Mouse (Mus musculus): ENCODE measurements around the gene Tango6.

Gene Tango6

DNA sequence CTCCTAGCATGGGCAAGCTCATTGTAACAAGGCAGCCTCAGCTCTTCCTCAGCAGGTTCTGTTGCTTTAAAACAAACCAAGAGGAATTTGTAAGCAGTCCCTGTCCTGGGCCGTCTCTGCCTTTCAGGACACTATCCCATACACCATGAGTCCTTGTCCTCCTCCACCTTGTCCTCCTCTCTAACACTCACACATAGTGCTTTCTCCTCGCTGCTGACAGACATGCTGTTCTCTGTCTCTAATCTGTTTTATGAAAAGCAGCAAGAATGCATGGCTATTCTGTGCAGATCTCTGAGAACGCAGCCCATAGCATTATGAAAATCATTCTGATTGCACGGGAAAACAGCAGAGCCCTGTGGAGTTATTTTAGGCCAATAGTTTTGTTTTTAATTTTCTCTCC lies 78.4 kb downstream of the Tango6 start:
- no peak for DNase-seq (ENCODE audit: low read depth, low spot score)

DNA sequence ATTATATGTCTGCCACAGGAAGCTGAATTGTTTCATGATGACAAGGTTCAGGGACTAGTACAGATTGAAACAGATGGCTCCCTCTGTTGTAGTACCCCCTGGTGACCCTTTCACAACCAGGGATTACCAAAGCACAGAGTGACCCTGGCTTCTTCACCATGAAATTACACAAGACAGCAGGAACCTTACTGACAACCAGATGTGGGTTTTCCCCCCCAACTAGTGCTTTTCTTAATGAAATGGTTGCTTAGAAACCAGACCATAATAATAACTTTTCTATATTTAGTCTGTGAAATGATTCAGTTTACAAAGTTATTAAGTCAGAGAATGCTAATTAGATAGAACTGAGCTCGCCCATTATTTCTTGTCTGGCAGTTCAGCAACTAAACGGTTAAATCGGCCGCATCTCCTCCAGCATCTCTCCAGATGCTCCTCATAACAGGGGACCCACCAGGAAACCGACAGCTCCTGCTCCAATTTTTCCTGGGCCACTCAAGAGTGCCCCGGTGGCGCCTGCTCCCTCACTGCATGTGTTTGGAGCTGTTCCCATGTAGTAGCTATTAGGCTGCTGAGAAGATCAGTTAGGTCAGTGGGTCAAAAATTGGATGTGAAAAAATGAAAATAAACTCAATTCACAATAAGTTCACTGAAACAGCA lies 79.1 kb downstream of the Tango6 start:
- no peak for DNase-seq (ENCODE audit: low read depth, low spot score)

DNA sequence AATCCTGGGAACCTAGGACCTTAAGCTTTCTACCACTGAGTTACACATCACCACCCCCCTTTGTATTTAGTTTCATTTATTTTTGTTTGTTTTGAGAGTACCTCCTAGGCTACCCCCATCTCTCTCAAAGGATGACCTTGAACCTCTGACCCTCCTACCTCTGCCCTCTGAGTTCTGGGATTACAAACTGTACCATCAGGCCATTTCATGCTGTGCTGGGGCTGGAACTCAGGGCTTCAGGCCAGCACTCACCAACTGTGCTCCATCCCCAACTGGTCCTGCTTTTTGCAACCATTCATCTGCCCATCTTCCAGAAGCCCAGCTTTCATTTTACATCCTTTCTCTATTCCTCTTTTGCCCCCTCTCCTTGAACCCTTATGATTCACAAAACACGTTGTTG lies 81.7 kb downstream of the Tango6 start:
- no peak for DNase-seq (ENCODE audit: low read depth, low spot score)

DNA sequence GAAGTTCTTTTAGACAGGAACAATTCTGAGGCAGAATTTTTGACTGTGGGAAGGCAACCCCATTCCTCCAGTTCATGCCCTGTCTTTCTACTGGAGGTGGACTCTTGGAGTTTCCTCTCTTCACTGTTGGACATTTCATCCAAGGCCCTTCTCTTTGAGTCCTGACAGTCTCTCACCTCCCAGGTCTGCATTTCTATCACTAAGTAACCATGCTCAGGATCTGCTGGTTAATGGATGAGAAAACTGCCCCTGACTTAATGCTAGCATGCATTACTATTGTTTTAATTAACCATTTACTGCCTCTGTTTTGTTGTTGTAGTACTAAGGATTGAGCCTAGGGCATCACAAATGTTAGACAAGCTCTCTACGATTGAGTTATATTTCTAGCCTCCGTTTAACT lies 82.7 kb downstream of the Tango6 start:
- no peak for DNase-seq (ENCODE audit: low read depth, low spot score)

DNA sequence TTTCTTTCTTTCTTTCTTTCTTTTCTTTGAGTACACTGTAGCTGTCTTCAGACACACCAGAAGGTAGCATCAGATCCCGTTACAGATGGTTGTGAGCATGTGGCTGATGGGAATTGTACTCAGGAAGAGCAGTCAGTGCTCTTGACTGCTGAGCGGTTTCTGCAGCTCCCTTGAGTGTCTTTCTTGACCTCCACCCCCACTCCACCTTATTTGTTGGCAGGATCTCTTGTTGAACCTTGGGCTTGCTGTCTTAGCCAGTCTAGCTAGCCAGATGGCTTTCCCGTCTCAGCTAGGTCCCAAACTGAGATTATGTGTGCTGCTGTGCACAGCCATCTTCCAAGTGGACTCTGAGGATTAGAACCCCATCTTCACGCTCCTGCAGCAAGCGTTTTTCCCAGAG lies 83.9 kb downstream of the Tango6 start:
- no peak for DNase-seq (ENCODE audit: low read depth, low spot score)

DNA sequence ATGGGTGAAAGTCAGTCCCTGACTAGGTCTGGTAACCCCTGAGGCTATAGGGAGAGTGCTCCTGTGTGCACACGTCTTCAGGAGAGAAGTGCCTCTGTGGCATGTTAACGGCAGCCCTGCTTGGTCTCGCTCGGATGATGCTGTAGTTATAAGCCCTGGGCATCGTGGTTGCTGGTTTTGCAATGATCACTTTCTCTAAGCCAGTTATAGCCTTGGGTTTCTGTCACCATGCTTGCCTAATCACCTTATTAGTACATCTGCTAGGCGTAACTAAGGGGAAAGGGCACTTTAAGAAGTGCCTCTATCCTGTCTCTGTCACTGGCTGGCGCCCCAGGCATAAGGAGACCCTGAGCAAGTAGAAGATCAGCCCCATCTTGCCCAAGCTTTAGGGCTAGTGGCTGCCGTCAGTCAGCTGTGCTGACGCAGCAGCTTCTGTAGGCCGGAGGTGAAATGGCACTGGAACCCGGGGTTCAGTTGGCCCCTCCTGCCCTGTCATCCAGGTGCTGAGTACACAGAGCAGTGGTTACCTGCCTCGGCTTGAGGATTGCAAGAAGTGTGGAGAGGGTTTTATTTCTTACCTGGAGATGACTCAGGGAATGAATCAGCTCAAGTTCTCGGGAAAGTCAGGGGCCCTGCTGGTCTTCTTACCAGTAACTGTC lies 86.4 kb downstream of the Tango6 start:
- no peak for DNase-seq (ENCODE audit: low read depth, low spot score)

DNA sequence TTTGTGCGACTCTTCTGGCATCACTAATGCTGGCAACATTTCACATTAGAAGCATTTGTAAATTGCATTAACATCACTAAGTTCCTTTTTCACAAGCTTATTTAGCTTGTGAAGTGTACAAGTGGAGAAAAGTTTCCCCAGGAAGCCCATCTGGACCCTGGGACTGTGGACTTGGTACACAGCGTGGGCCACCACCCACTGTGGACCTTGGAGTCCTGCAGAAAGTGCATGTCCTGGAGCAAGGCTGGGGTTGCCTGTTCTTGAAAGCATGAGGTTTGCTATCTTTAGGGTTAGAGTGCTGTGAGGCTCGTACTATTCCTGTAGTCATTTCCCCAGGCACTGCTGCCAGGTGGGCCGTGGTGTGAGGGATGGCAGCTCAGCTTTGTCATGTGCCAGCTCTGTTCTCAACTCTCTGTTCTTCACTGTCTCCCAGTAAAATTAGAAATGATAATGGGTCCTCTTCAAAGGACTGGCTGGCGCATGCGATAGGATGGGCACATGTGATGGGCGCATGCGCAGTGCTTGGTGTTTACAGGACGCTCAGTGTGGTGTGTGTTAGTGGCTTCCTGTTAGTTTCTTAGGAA lies 87.8 kb downstream of the Tango6 start:
- DNase-seq (ENCODE audit: low read depth, low spot score), result no peak

DNA sequence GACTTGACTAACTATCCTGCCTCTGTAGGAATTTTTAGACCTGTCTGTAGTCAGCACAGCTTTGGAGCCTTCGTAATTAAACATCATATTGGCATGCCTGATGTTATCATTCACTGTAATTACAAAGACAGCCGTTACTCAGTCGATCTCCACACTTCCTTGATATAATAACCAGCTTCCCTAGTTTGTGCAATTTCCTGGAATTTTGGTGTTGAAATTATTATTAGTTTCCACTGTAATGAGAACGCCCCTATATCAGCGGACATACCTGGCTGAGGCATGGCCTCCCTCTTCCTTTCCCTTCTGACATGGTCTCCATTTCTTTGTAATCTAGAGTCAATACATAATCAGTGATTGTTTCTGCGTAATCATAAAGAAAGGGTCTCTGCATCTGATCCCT lies 89.2 kb downstream of the Tango6 start:
- DNase-seq (ENCODE audit: low read depth, low spot score), result no peak

DNA sequence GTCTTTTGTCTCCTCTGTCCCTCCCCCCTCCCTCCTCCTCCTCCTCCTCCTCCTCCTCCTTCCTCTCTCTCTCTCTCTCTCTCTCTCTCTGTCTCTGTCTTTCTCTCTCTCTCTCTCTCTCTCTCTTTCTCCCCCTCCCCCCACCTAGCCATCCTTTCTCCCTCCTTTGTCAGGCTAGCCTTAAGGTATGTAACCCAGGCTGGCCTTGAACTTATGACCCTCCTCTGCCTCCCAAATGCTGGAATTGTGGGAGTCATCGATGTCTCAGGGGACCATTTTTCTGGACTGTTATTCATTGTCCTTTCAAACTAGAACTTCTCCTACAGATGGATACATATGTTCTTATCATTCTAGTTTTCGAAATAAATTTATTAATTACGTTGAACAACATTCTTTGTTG lies 89.6 kb downstream of the Tango6 start:
- no peak for DNase-seq (ENCODE audit: low read depth, low spot score)

DNA sequence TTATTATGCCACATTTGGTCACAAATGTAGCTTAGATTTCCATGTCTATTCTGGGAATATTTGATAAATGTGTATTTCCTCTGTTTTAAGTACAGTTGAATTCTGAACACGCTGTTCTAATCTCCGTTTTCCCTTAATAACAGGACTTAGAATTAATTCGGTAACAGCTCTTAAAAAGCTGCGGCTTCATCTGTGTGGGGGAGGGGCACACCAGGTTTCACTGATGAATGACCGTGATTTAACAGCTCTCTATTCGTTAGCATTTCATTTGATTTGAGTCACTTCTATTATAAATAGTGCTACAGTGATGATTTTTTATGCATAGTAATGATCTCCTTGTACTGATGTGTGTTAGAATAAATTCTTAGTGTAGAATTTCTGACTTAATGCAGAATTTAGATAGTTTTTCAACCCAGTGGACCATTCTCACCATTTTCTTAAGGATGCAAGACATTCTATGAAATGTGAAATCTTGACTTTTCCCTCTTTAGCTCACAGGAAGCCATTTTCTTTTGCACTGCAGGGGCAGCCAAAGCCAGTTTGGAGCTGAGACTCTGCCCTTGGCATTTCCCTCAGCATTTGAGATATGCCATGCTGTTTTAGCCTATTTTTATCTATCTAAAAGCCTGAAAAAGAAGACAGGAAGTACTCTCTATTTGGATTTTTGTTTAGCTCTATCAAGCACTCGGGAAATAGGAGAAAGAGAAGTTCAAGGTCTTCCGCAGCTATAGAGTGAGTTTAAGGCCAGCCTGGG lies 91.9 kb downstream of the Tango6 start:
- DNase-seq (ENCODE audit: low read depth, low spot score), result no peak

DNA sequence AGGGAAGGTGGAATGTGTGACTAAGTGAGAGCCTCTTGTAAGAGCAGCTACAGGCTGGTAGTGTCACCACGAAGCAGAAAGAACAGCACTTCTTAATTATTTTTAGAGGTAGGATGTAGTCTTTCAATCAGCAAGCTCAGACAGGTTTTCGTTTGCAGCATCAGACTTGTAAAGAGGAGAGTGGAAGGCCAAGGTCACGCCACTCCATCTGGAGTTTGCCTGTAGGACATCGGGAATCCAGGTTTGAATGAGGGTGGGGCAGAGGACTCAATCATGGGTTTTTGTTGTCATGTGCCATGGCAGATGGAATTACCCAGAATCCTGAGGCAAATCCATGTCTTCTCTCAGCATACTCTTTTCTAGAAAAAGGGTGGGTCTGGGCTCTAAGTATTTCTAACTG lies 106.8 kb downstream of the Tango6 start:
- no peak for DNase-seq (ENCODE audit: low read depth, low spot score)

DNA sequence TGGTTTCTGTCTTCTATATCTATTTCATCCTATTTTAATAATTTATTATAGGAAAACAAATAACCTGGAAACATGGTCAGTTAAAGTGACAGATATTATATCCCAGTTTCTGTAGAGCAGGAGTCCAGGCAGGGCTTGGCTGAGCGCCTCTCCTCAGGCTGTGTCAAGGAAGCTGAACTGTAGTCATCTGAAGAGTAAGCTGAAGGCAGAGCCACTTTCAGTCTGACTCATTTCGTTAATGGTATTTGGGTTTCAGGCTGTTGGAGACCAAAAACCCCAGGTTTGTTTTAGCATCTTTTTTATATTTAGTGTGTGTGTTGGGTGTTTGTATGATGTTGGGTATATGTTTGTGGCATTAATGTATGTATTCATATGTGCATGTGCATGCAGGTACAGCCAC lies 112.0 kb downstream of the Tango6 start:
- peak; percentile 14 for DNase-seq (ENCODE audit: low read depth, low spot score)

DNA sequence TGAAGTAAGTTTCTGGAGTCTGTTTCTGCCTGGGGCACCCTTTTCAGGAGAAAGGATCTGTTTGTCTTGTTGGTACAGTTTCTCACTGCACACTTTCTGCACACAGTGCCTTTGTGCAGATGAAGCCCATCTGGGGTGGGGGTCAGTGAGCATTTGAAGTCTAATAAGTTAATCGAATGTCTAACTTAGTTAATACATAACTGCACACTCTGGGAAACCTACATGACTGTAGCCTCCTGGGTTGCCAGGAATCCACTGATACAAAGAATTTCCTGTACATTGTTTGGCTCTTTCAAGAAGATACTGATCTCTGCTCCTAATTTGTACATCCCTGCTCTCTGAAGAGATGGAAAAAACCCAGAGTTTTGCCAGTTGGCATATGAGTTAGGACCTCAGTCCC lies 117.0 kb downstream of the Tango6 start:
- no peak for DNase-seq (ENCODE audit: low read depth, low spot score)

DNA sequence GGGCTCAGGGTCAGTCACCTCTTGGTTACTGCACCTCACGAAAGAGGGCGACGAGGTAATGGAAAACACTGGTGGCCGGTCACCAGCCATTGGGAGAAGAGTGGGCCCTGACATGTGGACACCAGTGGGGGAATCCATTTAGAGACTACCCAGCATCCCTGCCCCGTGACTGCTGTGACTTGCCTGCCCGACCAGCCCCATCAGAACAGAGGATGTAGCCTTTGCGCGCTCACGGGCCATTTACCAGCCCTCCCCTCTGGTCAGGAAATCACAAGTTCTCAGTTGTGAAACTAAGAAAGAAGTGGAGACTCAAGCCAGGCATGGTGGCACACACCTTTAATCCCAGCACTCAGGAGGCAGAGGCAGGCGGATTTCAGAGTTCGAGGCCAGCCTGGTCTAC lies 118.4 kb downstream of the Tango6 start:
- DNase-seq (ENCODE audit: low read depth, low spot score), result no peak

DNA sequence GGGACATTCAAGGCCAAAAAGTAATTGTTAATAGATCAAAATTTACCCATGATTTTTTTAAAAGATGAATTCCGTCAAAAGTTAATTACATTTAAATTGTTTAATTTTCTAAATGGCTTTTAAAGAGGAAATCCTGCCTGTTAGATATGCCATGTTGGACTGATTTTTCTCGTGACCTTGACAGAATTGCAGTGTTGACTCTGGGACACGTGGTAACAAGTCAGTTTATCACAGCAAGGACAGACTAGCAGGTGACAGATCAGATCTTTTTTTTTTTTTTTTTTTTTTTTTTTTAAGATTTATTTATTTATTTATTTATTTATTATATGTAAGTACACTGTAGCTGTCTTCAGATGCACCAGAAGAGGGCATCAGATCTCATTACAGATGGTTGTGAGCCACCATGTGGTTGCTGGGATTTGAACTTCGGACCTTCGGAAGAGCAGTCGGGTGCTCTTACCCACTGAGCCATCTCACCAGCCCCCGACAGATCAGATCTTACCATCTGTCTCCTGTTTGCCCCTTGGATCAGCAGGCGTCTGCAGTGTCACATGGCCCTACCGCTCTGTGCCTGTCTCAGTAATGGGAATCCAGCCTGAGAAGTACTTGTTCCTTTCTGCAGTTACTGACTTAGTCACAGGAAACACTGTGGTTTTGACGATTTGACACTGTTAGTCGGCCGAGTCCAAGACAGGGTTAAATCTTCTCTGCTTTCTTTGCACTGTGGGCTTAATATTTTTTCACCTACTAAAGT lies 119.7 kb downstream of the Tango6 start:
- DNase-seq (ENCODE audit: low read depth, low spot score), result peak; percentile 47

DNA sequence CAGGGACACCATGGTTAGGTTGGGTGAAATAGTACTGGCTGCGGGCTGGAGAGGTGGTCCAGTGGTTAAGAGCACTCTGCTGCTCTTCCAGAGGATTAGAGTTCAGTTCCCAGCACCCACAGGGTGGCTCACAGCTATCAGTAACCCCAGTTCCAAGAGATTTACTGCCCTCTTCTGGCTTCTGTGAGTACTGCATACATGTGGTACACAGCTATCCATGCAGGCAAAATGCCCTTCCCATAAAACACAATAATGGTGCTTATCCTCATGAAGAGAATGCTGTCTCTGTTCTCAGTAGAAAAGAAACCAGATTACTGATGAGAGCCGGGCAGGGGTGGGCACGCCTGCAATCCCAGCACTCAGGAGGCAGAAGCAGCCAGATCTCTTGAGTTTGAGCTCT lies 123.0 kb downstream of the Tango6 start:
- DNase-seq (ENCODE audit: low read depth, low spot score), result no peak

DNA sequence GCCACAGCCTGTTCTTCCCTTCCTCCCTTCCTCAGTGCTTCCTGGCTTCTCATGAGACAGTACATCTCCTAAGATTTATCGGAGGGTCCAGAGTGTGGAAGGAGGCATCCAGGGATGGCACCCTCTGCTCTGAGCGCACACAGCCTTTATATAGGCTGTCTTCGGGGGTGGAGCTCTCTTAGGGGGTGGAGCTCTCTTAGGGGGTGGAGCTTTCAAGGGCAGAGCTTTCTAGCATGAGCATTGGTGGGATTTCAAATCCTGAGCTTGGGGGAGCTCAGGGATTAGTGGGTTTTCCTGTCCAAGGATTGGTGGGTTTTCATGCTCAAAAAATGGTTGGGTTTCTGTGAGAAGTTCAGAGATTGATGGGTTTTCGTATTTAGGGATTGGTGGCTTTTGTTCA lies 124.6 kb downstream of the Tango6 start:
- DNase-seq (ENCODE audit: low read depth, low spot score), result no peak

DNA sequence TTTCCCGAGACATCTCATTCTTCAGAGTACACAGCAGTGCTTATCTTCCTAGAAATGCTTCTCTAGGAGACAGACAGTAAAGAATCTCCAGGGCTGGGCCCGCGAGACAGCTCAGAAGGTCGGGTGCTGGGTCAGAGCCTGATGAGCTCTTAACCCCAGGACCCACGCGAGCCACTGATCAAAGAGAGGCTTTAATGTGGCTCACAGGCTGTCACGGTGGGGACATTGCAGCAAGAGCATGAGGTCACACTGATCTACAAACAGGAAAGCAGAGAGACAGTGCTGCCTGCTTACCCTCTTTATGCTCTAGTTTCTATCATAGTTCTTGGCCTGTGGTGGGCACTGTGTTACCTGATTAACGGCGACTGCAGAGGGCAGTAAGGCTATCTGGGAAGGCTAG lies 126.9 kb downstream of the Tango6 start:
- no peak for DNase-seq (ENCODE audit: low read depth, low spot score)

DNA sequence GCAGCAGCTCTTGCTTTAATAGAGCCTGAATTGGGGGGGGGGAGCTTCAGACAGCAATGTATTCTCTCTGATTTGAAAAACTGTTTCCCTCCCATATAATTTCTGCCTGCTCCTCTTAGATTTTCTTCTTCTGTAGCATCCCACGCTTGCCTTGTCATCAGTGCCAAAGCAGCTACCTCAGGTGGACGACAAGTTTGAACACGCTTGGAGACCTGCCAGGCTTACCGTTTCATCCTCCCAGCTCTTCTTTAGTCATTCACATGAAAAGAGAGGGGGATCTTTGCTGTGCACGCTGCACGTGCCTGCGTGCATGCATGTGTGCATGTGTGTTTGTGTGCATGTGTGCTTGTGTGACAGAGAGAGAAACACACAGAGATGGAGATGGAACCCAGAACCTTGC lies 127.5 kb downstream of the Tango6 start:
- no peak for DNase-seq (ENCODE audit: low read depth, low spot score)

DNA sequence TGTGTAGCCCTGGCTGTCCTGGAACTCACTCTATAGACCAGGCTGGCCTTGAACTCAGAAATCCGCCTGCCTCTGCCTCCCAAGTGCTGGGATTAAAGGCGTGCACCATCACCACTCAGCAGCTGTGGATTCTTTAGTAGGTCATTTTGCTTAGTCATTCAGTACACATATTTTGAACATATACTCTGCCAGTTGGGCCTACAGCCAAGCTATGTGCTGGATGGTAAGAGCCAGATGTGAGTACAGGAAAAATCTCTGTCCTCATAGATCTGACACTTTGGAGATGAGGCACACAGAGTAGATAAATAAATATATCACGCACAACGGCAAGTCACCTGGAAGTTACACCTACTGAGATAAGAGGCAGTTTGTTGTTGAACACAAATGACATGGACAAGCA lies 129.7 kb downstream of the Tango6 start:
- DNase-seq (ENCODE audit: low read depth, low spot score), result no peak

DNA sequence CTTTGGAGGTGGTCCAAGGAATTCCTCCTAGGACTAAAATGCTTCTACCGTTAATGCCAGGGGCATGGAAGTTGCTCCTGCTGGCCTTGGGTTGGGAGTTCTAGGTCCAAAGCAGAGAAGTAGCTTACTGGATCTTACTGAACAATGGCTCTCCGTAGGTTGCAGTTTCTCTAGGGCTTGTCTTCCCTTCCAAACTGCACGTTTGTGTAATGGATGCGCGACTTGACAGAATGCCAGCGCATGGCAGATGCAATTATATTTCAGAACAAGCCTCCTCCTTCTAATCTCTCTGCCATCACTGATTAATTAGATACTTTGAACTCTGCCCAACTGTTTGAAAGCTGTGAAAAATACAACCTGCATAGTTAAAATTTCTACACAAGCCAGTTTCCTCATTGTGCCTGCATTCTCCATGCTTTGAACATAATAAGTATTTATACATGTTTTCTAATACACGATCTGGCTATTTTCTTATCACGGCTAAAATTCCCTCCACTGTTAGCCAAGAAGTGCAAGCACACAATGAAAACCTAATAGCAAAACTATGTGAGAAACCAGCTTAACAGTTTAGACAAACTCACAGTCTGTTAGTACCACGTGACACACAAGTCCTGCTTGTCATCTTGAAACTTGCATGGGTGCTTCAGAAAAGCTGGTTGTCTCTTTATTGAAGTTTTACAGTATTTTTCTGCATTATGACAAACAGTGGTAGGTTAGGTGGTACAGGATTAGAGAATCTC lies 133.7 kb downstream of the Tango6 start:
- no peak for DNase-seq (ENCODE audit: low read depth, low spot score)

All from CD4-positive helper T cell, adult 2 months (primary cell).